Comparison of ENCODE assay signal across 8 mouse cellular contexts in genomic region chr12:117751520-117752383, GRCm38 (mm10). TPM values are rescaled to one million over a fixed set of nuclear protein-coding genes. Genes with fewer than 3 reads are reported as not detected.
A peak's percentile ranks its signal among the peaks of the same experiment; 100 is the strongest.
DNase-seq lines count a peak whose midpoint lies in the region; ATAC-seq and TF ChIP-seq lines count a peak whose summit lies in the region.

No protein-coding gene starts in this region.

- H3K27me3 ChIP-seq in intestine, embryonic 14.5 days (replicated peaks; ENCODE audit: control insufficient read depth, insufficient read depth, low read length): no peaks in the 10 kb centered on the region
- no peaks in the 10 kb centered on the region for H3K27me3 ChIP-seq in intestine, postnatal 0 days (replicated peaks; ENCODE audit: control insufficient read depth, insufficient read depth, low read length)
- H3K27me3 ChIP-seq in forebrain, embryonic 15.5 days: no peaks in the 10 kb centered on the region
- no peaks in the 10 kb centered on the region for H3K27me3 ChIP-seq in hindbrain, postnatal 0 days (ENCODE audit: insufficient read depth, low read length)
- H3K27me3 ChIP-seq in lung, embryonic 16.5 days (ENCODE audit: control insufficient read depth, insufficient read depth, low read depth, low read length): no peaks in the 10 kb centered on the region
- H3K27me3 ChIP-seq in stomach, embryonic 15.5 days (replicated peaks): no peaks in the 10 kb centered on the region

- no peak for DNase-seq in intestine, embryonic 14.5 days (ENCODE audit: low spot score)
- DNase-seq in hindbrain, postnatal 0 days (ENCODE audit: low spot score): peak; percentile 58
- DNase-seq in layer of hippocampus, postnatal 25 days (ENCODE audit: extremely low spot score in 1 of 2, low spot score in 1 of 2): no peak
- no peak for DNase-seq in frontal cortex, postnatal 14 days (ENCODE audit: low spot score in 2 of 2)

- H3K36me3 ChIP-seq in intestine, embryonic 14.5 days (ENCODE audit: control insufficient read depth, insufficient read depth, low read length): no peaks in the 10 kb centered on the region
- H3K36me3 ChIP-seq in intestine, postnatal 0 days (ENCODE audit: control insufficient read depth, insufficient read depth): no peaks in the 10 kb centered on the region; the same call in 1 of the 2 replicates
- H3K36me3 ChIP-seq in forebrain, embryonic 15.5 days: peaks cover 22% of the 10 kb centered on the region; the same call in 1 of the 2 replicates
- 0 out of 2 replicates have a peak, but pooled peaks cover 13% of the 10 kb centered on the region for H3K36me3 ChIP-seq in hindbrain, postnatal 0 days (ENCODE audit: insufficient read depth, low read length)
- H3K36me3 ChIP-seq in lung, embryonic 16.5 days (ENCODE audit: control insufficient read depth, insufficient read depth, low read length): peaks cover 5% of the 10 kb centered on the region; the same call in 1 of the 2 replicates
- no peaks in the 10 kb centered on the region for H3K36me3 ChIP-seq in stomach, embryonic 15.5 days

- WGBS in intestine, embryonic 14.5 days: 51% methylated on average over 25 of the region's 25 CpGs
- WGBS in intestine, postnatal 0 days: 61% methylated on average over 25 of the region's 25 CpGs
- WGBS in forebrain, embryonic 15.5 days: 16% methylated on average over 25 of the region's 25 CpGs
- 25% methylated on average over 25 of the region's 25 CpGs for WGBS in hindbrain, postnatal 0 days
- WGBS in lung, embryonic 16.5 days: 46% methylated on average over 25 of the region's 25 CpGs
- WGBS in stomach, embryonic 15.5 days: 51% methylated on average over 25 of the region's 25 CpGs

- peak overlapping the region; percentile 22 for H3K27ac ChIP-seq in intestine, embryonic 14.5 days (ENCODE audit: low read depth)
- H3K27ac ChIP-seq in intestine, postnatal 0 days (ENCODE audit: low read depth, low read length): no peak overlapping the region; the same call in 1 of the 2 replicates
- peak overlapping the region; percentile 63 for H3K27ac ChIP-seq in forebrain, embryonic 15.5 days (replicated peaks)
- peak overlapping the region; percentile 60 for H3K27ac ChIP-seq in hindbrain, postnatal 0 days
- peak overlapping the region; percentile 28 for H3K27ac ChIP-seq in lung, embryonic 16.5 days (ENCODE audit: low read length)
- H3K27ac ChIP-seq in stomach, embryonic 15.5 days: peak overlapping the region; percentile 35; the same call in 1 of the 2 replicates

- no peaks in the 10 kb centered on the region for H3K9me3 ChIP-seq in intestine, embryonic 14.5 days (ENCODE audit: control insufficient read depth, low read length)
- no peaks in the 10 kb centered on the region for H3K9me3 ChIP-seq in intestine, postnatal 0 days (ENCODE audit: control insufficient read depth)
- no peaks in the 10 kb centered on the region for H3K9me3 ChIP-seq in forebrain, embryonic 15.5 days
- no peaks in the 10 kb centered on the region for H3K9me3 ChIP-seq in hindbrain, postnatal 0 days (ENCODE audit: low read length)
- H3K9me3 ChIP-seq in lung, embryonic 16.5 days (ENCODE audit: control insufficient read depth, low read length): no peaks in the 10 kb centered on the region
- H3K9me3 ChIP-seq in stomach, embryonic 15.5 days: no peaks in the 10 kb centered on the region

- ATAC-seq in intestine, embryonic 14.5 days (replicated peaks; ENCODE audit: low FRiP score, low TSS enrichment, low read depth): no peak
- no peak for ATAC-seq in intestine, postnatal 0 days
- ATAC-seq in forebrain, embryonic 15.5 days (replicated peaks): peak; percentile 76
- ATAC-seq in hindbrain, postnatal 0 days: peak; percentile 72
- ATAC-seq in lung, embryonic 16.5 days (ENCODE audit: low read depth): peak; percentile 75
- no peak for ATAC-seq in stomach, embryonic 15.5 days (ENCODE audit: insufficient read depth, low FRiP score, low read depth)

- peak overlapping the region; percentile 20; the same call in 1 of the 2 replicates for H3K4me2 ChIP-seq in intestine, embryonic 14.5 days (ENCODE audit: low read length)
- H3K4me2 ChIP-seq in intestine, postnatal 0 days (replicated peaks; ENCODE audit: low read depth): no peak overlapping the region
- peak overlapping the region; percentile 32 for H3K4me2 ChIP-seq in forebrain, embryonic 15.5 days (replicated peaks)
- H3K4me2 ChIP-seq in hindbrain, postnatal 0 days (ENCODE audit: low read depth, low read length): peak overlapping the region; percentile 33
- no peak overlapping the region for H3K4me2 ChIP-seq in lung, embryonic 16.5 days (ENCODE audit: low read depth, low read length)
- no peak overlapping the region for H3K4me2 ChIP-seq in stomach, embryonic 15.5 days

- H3K9ac ChIP-seq in intestine, embryonic 14.5 days (ENCODE audit: low read length): no peak overlapping the region
- no peak overlapping the region for H3K9ac ChIP-seq in intestine, postnatal 0 days (ENCODE audit: low read depth, low read length)
- H3K9ac ChIP-seq in forebrain, embryonic 15.5 days (replicated peaks): 0 out of 2 replicates have a peak overlapping the region, but pooled peaks have one; percentile 29
- no peak overlapping the region for H3K9ac ChIP-seq in hindbrain, postnatal 0 days (replicated peaks; ENCODE audit: low read length)
- no peak overlapping the region for H3K9ac ChIP-seq in lung, embryonic 16.5 days (ENCODE audit: low read length)
- H3K9ac ChIP-seq in stomach, embryonic 15.5 days: no peak overlapping the region

- no peak for TF ChIP-seq CTCF in intestine, postnatal 0 days (IDR thresholded peaks at IDR 0.05; ENCODE audit: low read depth)
- TF ChIP-seq CTCF in hindbrain, postnatal 0 days (IDR thresholded peaks at IDR 0.05; ENCODE audit: low read depth): no peak

- no peak overlapping the region for H3K4me3 ChIP-seq in intestine, embryonic 14.5 days (ENCODE audit: low read depth, low read length)
- no peak overlapping the region for H3K4me3 ChIP-seq in intestine, postnatal 0 days (ENCODE audit: low read depth, low read length)
- no peak overlapping the region for H3K4me3 ChIP-seq in forebrain, embryonic 15.5 days
- H3K4me3 ChIP-seq in hindbrain, postnatal 0 days (ENCODE audit: low read length): no peak overlapping the region
- no peak overlapping the region for H3K4me3 ChIP-seq in lung, embryonic 16.5 days (ENCODE audit: low read length)
- H3K4me3 ChIP-seq in stomach, embryonic 15.5 days (replicated peaks): no peak overlapping the region

- peaks cover 10% of the 10 kb centered on the region; the same call in 1 of the 2 replicates for H3K4me1 ChIP-seq in intestine, embryonic 14.5 days (replicated peaks; ENCODE audit: control insufficient read depth, insufficient read depth, low read length)
- H3K4me1 ChIP-seq in intestine, postnatal 0 days (replicated peaks; ENCODE audit: control insufficient read depth, insufficient read depth, low read length): no peaks in the 10 kb centered on the region
- H3K4me1 ChIP-seq in forebrain, embryonic 15.5 days: peaks cover 15% of the 10 kb centered on the region
- H3K4me1 ChIP-seq in hindbrain, postnatal 0 days (ENCODE audit: insufficient read depth, low read length): peaks cover 7% of the 10 kb centered on the region; the same call in 1 of the 2 replicates
- peaks cover 3% of the 10 kb centered on the region for H3K4me1 ChIP-seq in lung, embryonic 16.5 days (replicated peaks; ENCODE audit: control insufficient read depth, insufficient read depth, low read length)
- H3K4me1 ChIP-seq in stomach, embryonic 15.5 days: no peaks in the 10 kb centered on the region

RNA-seq across cellular contexts. Expression of gene Cdca7l, which starts 52.3 kb away (rescaled TPM):
- 55.7 and 59.0 TPM in 2 replicates for polyA plus RNA-seq in intestine, embryonic 14.5 days (2014; fragmentation: Nextera tagmentation; extraction: Ambion mirVana)
- polyA plus RNA-seq in intestine, postnatal 0 days (2015; fragmentation: Nextera tagmentation; extraction: Ambion mirVana): 8.1 and 8.2 TPM in 2 replicates
- 11.6 and 13.9 TPM in 2 replicates for polyA plus RNA-seq in forebrain, embryonic 15.5 days (2015; fragmentation: Nextera tagmentation; extraction: Ambion mirVana)
- total RNA-seq in hindbrain, postnatal 0 days (2014; rRNA removed): 4.4 and 4.6 TPM in 2 replicates
- polyA plus RNA-seq in hindbrain, postnatal 0 days (2015; fragmentation: Nextera tagmentation; extraction: Ambion mirVana): 5.5 and 5.9 TPM in 2 replicates
- 47.2 and 54.6 TPM in 2 replicates for polyA plus RNA-seq in lung, embryonic 16.5 days (2015; fragmentation: Nextera tagmentation; extraction: Ambion mirVana)
- polyA plus RNA-seq in stomach, embryonic 15.5 days (2015; fragmentation: Nextera tagmentation; extraction: Ambion mirVana): 42.5 and 43.9 TPM in 2 replicates
- total RNA-seq in layer of hippocampus, postnatal 25 days (2021): 1 to 10 TPM; 1.1 to 1.9 TPM

Comparison
In these comparisons a context has a peak if more than half of its experiments do, and no peak if none do; other contexts are left out.
1. H3K4me2 ChIP-seq: peak in intestine, embryonic 14.5 days (single experiment), forebrain, embryonic 15.5 days (single experiment) and hindbrain, postnatal 0 days (single experiment); none in intestine, postnatal 0 days (single experiment), lung, embryonic 16.5 days (single experiment) and stomach, embryonic 15.5 days (single experiment).
2. ATAC-seq: peak in forebrain, embryonic 15.5 days (single experiment), hindbrain, postnatal 0 days (single experiment) and lung, embryonic 16.5 days (single experiment); none in intestine, embryonic 14.5 days (single experiment), intestine, postnatal 0 days (single experiment) and stomach, embryonic 15.5 days (single experiment).